ENCODE assay signal across 10 mouse cellular contexts in the genomic region with DNA sequence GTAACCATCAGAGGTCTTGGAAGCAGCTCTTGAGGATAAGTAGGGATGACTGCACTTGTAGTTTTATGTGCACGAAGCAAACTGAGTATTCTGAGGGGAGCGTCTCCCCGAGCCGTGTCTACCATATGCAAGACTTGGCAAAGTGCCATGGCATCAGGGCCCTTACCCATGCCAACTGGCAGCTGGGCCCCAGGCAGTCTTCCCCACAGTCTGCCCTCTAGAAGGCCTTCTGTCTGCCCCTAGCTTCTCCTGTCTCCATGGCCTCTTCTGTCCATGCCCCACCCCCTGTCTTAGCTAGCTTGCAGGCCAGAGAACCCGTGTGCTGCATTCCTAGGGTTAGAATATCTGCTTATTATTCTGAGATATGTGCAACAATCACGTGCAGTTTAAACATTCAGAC.
A peak's percentile ranks its signal among the peaks of the same experiment; 100 is the strongest.
DNase-seq lines count a peak whose midpoint lies in the region; ATAC-seq lines count a peak whose summit lies in the region.
"Had no signal": no experiment of that assay in that cellular context is flagged by ENCODE, and none has a peak within 500 bp of the region (broad histone marks: within the 10 kb centered on the region; RNA-seq: fewer than 3 reads in every experiment).

No protein-coding gene starts in this region.

- H3K4me2 ChIP-seq in hindbrain, embryonic 15.5 days = no peak overlapping the region
- no peak overlapping the region for H3K4me2 ChIP-seq in liver, embryonic 11.5 days
- H3K4me2 ChIP-seq: limb, embryonic 13.5 days had no signal

- no peaks in the 10 kb centered on the region for H3K27me3 ChIP-seq in hindbrain, embryonic 15.5 days
- no peaks in the 10 kb centered on the region for H3K27me3 ChIP-seq in liver, embryonic 11.5 days (replicated peaks; ENCODE audit: control insufficient read depth, insufficient read depth, low read length)
- H3K27me3 ChIP-seq: limb, embryonic 13.5 days; Patski had no signal

- no peak overlapping the region for H3K27ac ChIP-seq in hindbrain, embryonic 15.5 days (replicated peaks)
- H3K27ac ChIP-seq in liver, embryonic 11.5 days (ENCODE audit: low read depth, low read length) = no peak overlapping the region
- H3K27ac ChIP-seq: limb, embryonic 13.5 days had no signal

- peak; percentile 50 to 59 for DNase-seq in layer of hippocampus, postnatal 10 days (ENCODE audit: low spot score in 2 of 2)
- no peak for DNase-seq in layer of hippocampus, adult 18-20 months (ENCODE audit: low spot score in 2 of 2)
- peak; percentile 20 for DNase-seq in brain, adult 2 months (ENCODE audit: low read depth, low spot score)
- DNase-seq in cerebellum, postnatal 14 days = peak; percentile 92
- no peak for DNase-seq in c-Kit-positive CD71-positive TER-119-positive erythroid progenitor cells, embryonic 14.5 days (ENCODE audit: low spot score)
- no peak for DNase-seq in liver, embryonic 11.5 days (ENCODE audit: low spot score)
- DNase-seq in kidney, postnatal 25 days = no peak

- no peaks in the 10 kb centered on the region for H3K36me3 ChIP-seq in hindbrain, embryonic 15.5 days
- H3K36me3 ChIP-seq in liver, embryonic 11.5 days (ENCODE audit: control insufficient read depth, insufficient read depth, low read length) = no peaks in the 10 kb centered on the region
- H3K36me3 ChIP-seq: limb, embryonic 13.5 days had no signal

- H3K9ac ChIP-seq in hindbrain, embryonic 15.5 days = no peak overlapping the region
- no peak overlapping the region for H3K9ac ChIP-seq in liver, embryonic 11.5 days (ENCODE audit: low read depth, low read length)
- H3K9ac ChIP-seq: limb, embryonic 13.5 days had no signal

- peak; percentile 88 for ATAC-seq in hindbrain, embryonic 15.5 days (ENCODE audit: low FRiP score, low read depth)
- no peak for ATAC-seq in liver, embryonic 11.5 days (replicated peaks; ENCODE audit: low FRiP score)
- ATAC-seq: Patski had no signal

- WGBS in hindbrain, embryonic 15.5 days = 33% methylated on average over 6 of the region's 6 CpGs
- WGBS in liver, embryonic 11.5 days = 76% methylated on average over 6 of the region's 6 CpGs

- H3K9me3 ChIP-seq in hindbrain, embryonic 15.5 days = no peaks in the 10 kb centered on the region
- no peaks in the 10 kb centered on the region for H3K9me3 ChIP-seq in liver, embryonic 11.5 days (ENCODE audit: control insufficient read depth, low read length)
- H3K9me3 ChIP-seq: limb, embryonic 13.5 days had no signal

- peaks cover 33% of the 10 kb centered on the region for H3K4me1 ChIP-seq in hindbrain, embryonic 15.5 days (replicated peaks)
- H3K4me1 ChIP-seq in liver, embryonic 11.5 days (replicated peaks; ENCODE audit: control insufficient read depth, insufficient read depth, low read length) = no peaks in the 10 kb centered on the region

- no peak overlapping the region for H3K4me3 ChIP-seq in hindbrain, embryonic 15.5 days
- no peak overlapping the region for H3K4me3 ChIP-seq in liver, embryonic 11.5 days (ENCODE audit: low read depth, low read length)
- H3K4me3 ChIP-seq: limb, embryonic 13.5 days had no signal

Comparison
In these comparisons a context has a peak if more than half of its experiments do, and no peak if none do; other contexts are left out.
1. DNase-seq: peak in layer of hippocampus, postnatal 10 days (2 of 2), brain, adult 2 months (single experiment) and cerebellum, postnatal 14 days (2 of 2); none in layer of hippocampus, adult 18-20 months (0 of 2), c-Kit-positive CD71-positive TER-119-positive erythroid progenitor cells, embryonic 14.5 days (single experiment), liver, embryonic 11.5 days (single experiment) and kidney, postnatal 25 days (0 of 2).